Mouse (Mus musculus): ENCODE results near the gene Ewsr1.

Ewsr1 gene

GRCm38 (mm10) chr11:5098736-5099542, at the start of gene Ewsr1, which contains the start of gene Rhbdd3:
Ewsr1 (minus strand) TSS chr11:5099266.
Rhbdd3 (plus strand) TSS chr11:5098926.
- DNase-seq, result peak; percentile 93 to 99

GRCm38 (mm10) chr11:5145600-5145999, 46.5 kb upstream of the Ewsr1 start:
- DNase-seq, result no peak

GRCm38 (mm10) chr11:5141965-5142364, 42.9 kb upstream of the Ewsr1 start:
- DNase-seq, result no peak

GRCm38 (mm10) chr11:5141252-5141651, 42.2 kb upstream of the Ewsr1 start:
- DNase-seq, result no peak

GRCm38 (mm10) chr11:5140619-5141018, 41.6 kb upstream of the Ewsr1 start:
- peak; percentile 58 to 69 for DNase-seq

- DNase-seq, result no peak
These were observed 40.3 kb upstream of the Ewsr1 start for GRCm38 (mm10) chr11:5139372-5139771.

GRCm38 (mm10) chr11:5138642-5139041, 39.6 kb upstream of the Ewsr1 start:
- no peak for DNase-seq

- no peak for DNase-seq
These were observed 36.8 kb upstream of the Ewsr1 start for GRCm38 (mm10) chr11:5135914-5136313.

- DNase-seq, result no peak
These were observed 33.7 kb upstream of the Ewsr1 start for GRCm38 (mm10) chr11:5132751-5133150.

- DNase-seq, result no peak
These were observed 31.1 kb upstream of the Ewsr1 start for GRCm38 (mm10) chr11:5130111-5130665.

GRCm38 (mm10) chr11:5129035-5129480, 30.0 kb upstream of the Ewsr1 start:
- peak; percentile 32 to 40 for DNase-seq

- DNase-seq, result no peak
These were observed 26.6 kb upstream of the Ewsr1 start for GRCm38 (mm10) chr11:5125713-5126112.

- peak; percentile 74 to 83 for DNase-seq
These were observed 16.0 kb upstream of the Ewsr1 start for GRCm38 (mm10) chr11:5114931-5115581.

GRCm38 (mm10) chr11:5113645-5114044, 14.6 kb upstream of the Ewsr1 start:
- no peak for DNase-seq

GRCm38 (mm10) chr11:5109441-5109840, 10.4 kb upstream of the Ewsr1 start:
- no peak for DNase-seq

GRCm38 (mm10) chr11:5103986-5104509, 5.0 kb upstream of the Ewsr1 start:
- no peak for DNase-seq

GRCm38 (mm10) chr11:5102384-5102783, 3.3 kb upstream of the Ewsr1 start:
- DNase-seq, result no peak

GRCm38 (mm10) chr11:5101641-5102040, 2.6 kb upstream of the Ewsr1 start:
- no peak for DNase-seq

GRCm38 (mm10) chr11:5100801-5101200, 1.7 kb upstream of the Ewsr1 start:
- DNase-seq, result no peak

- DNase-seq, result no peak
These were observed 1.2 kb upstream of the Ewsr1 start for GRCm38 (mm10) chr11:5100283-5100682.

- peak; percentile 73 to 80 for DNase-seq
These were observed 614 bp upstream of the Ewsr1 start for GRCm38 (mm10) chr11:5099576-5100183.

- peak; percentile 61 to 65 for DNase-seq
These were observed 881 bp downstream of the Ewsr1 start for GRCm38 (mm10) chr11:5098035-5098735.

Measured in cerebellum, adult 18-20 months (tissue).